Mouse (Mus musculus): ENCODE data around the gene Ctnnal1. TPM values are rescaled to one million over a fixed set of nuclear protein-coding genes. Genes with fewer than 3 reads are reported as not detected.

Ctnnal1 gene
- total and polyA plus RNA-seq, 3 experiments: 3.3 to 5.2 (median 4.2) TPM

- dilution Hi-C loops (cut with MboI; ENCODE audit: extremely low pct_ligation_motif_present, extremely low pct_unique_long_range_greater_than_20kb, low sequenced_read_pairs): no loop called here
- Histone ChIP-seq H3K36me3 (replicated peaks in 1 of 2; ENCODE audit: control insufficient read depth in 1 of 2, insufficient read depth in 1 of 2, low read length in 1 of 2) (peaks cover 0 to 30% of the 10 kb centered on the region in 2 experiments), H3K27ac (ENCODE audit: insufficient read depth, low read depth) (no peak overlapping the region), H3K27me3 (replicated peaks) (no peaks in the 10 kb centered on the region), H3K79me2 (replicated peaks; ENCODE audit: control insufficient read depth, extremely low read depth, insufficient read depth, poor library complexity, severe bottlenecking) (no peaks in the 10 kb centered on the region), H3K4me2 (ENCODE audit: insufficient read depth, low read depth, poor library complexity, severe bottlenecking) (no peak overlapping the region), H3K4me3 (replicated peaks in 1 of 3; ENCODE audit: low read depth in 2 of 3, low read length in 2 of 3, poor library complexity in 1 of 3) (no peak overlapping the region), H3K9me3 (replicated peaks; ENCODE audit: low read length) (no peaks in the 10 kb centered on the region), H3K4me1 (ENCODE audit: control insufficient read depth in 1 of 2, insufficient read depth in 2 of 2) (no peaks in the 10 kb centered on the region), H3K9ac (ENCODE audit: insufficient read depth, low read depth) (no peak overlapping the region)
- TF ChIP-seq ZKSCAN1 (IDR thresholded peaks at IDR 0.05; ENCODE audit: borderline replicate concordance, low read depth, low read length): no peak
- TF ChIP-seq CTCF (conservative IDR thresholded peaks at IDR 0.05 in 1 of 2, IDR thresholded peaks at IDR 0.05 in 1 of 2; ENCODE audit: low read depth in 2 of 2, low read length in 2 of 2): no peak
- no peak for TF ChIP-seq CHD1 (IDR thresholded peaks at IDR 0.05; ENCODE audit: low read depth, low read length)
- TF ChIP-seq MAFK (IDR thresholded peaks at IDR 0.05; ENCODE audit: insufficient replicate concordance, low read length): no peak
- TF ChIP-seq GABPA (IDR thresholded peaks at IDR 0.05; ENCODE audit: insufficient replicate concordance, low read depth, low read length): no peak
- no peak for TF ChIP-seq JUND (conservative IDR thresholded peaks at IDR 0.05; ENCODE audit: low read depth, low read length)
- TF ChIP-seq POLR2AphosphoS2 (IDR thresholded peaks at IDR 0.05; ENCODE audit: low read depth, low read length): no peak
- TF ChIP-seq UBTF (IDR thresholded peaks at IDR 0.05; ENCODE audit: low read depth, low read length): no peak
- DNase-seq (ENCODE audit: extremely low read depth): no peak
- in situ Hi-C loops (cut with MboI; ENCODE audit: low pct_ligation_motif_present, low pct_unique_long_range_greater_than_20kb, low sequenced_read_pairs): no loop called here
These were observed 33.0 kb downstream of the Ctnnal1 start for GRCm38 (mm10) chr4:56831998-56832397.

- TF ChIP-seq MEF2A (IDR thresholded peaks at IDR 0.05; ENCODE audit: borderline replicate concordance, low read depth, low read length) (no peak), JUND (conservative IDR thresholded peaks at IDR 0.05; ENCODE audit: low read depth, low read length) (no peak), SMC3 (IDR thresholded peaks at IDR 0.05; ENCODE audit: low read depth, low read length) (no peak), ETS1 (conservative IDR thresholded peaks at IDR 0.05; ENCODE audit: low read depth, low read length) (no peak), MAFK (IDR thresholded peaks at IDR 0.05; ENCODE audit: insufficient replicate concordance, low read length) (no peak), ZMIZ1 (IDR thresholded peaks at IDR 0.05; ENCODE audit: low read depth, low read length) (no peak), MXI1 (IDR thresholded peaks at IDR 0.05; ENCODE audit: low read depth, low read length) (no peak), ELF1 (IDR thresholded peaks at IDR 0.05; ENCODE audit: low read depth, low read length) (no peak), GABPA (IDR thresholded peaks at IDR 0.05; ENCODE audit: insufficient replicate concordance, low read depth, low read length) (no peak), USF2 (conservative IDR thresholded peaks at IDR 0.05; ENCODE audit: low read depth, low read length) (no peak), E2F4 (IDR thresholded peaks at IDR 0.05; ENCODE audit: insufficient replicate concordance, low read depth, low read length) (no peak), POLR2A (IDR thresholded peaks at IDR 0.05; ENCODE audit: low read depth, low read length) (no peak)
- Histone ChIP-seq H3K4me1 (ENCODE audit: control insufficient read depth in 1 of 2, insufficient read depth in 2 of 2) (no peaks in the 10 kb centered on the region), H3K27me3 (replicated peaks) (no peaks in the 10 kb centered on the region), H3K9ac (ENCODE audit: insufficient read depth, low read depth) (no peak overlapping the region), H3K79me2 (replicated peaks; ENCODE audit: control insufficient read depth, extremely low read depth, insufficient read depth, poor library complexity, severe bottlenecking) (no peaks in the 10 kb centered on the region), H3K4me3 (replicated peaks in 1 of 3; ENCODE audit: low read depth in 2 of 3, low read length in 2 of 3, poor library complexity in 1 of 3) (no peak overlapping the region), H3K9me3 (replicated peaks; ENCODE audit: low read length) (no peaks in the 10 kb centered on the region), H3K27ac (ENCODE audit: insufficient read depth, low read depth) (no peak overlapping the region), H3K4me2 (ENCODE audit: insufficient read depth, low read depth, poor library complexity, severe bottlenecking) (no peak overlapping the region), H3K36me3 (replicated peaks in 1 of 2; ENCODE audit: control insufficient read depth in 1 of 2, insufficient read depth in 1 of 2, low read length in 1 of 2) (peaks cover 0 to 31% of the 10 kb centered on the region in 2 experiments)
- DNase-seq (ENCODE audit: extremely low read depth): no peak
- in situ Hi-C loops (cut with MboI; ENCODE audit: low pct_ligation_motif_present, low pct_unique_long_range_greater_than_20kb, low sequenced_read_pairs) (no loop called here), dilution Hi-C loops (cut with MboI; ENCODE audit: extremely low pct_ligation_motif_present, extremely low pct_unique_long_range_greater_than_20kb, low sequenced_read_pairs) (no loop called here)
These were observed 33.9 kb downstream of the Ctnnal1 start for GRCm38 (mm10) chr4:56831013-56831609.
